ENCODE assay signal across 9 mouse cellular contexts in the genomic region with DNA sequence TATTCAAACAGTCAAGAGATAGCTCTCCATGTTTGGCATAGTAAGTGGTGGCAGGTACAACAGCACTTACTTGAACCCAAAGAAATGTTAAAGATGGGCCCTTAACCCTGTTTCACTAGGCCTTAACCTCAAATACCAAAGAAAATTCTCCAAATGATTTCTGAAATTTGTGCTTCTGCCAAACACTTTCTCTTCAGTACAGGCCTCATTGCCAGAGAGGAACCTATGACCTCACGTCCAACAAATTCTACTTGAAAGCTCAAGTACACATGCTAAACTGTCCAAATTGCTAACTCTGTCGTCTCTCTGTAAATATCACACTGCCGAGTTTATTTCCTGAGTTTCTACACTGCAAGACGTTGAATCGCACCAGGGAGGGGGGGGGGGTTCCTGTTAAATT. TPM values are rescaled to one million over a fixed set of nuclear protein-coding genes. Genes with fewer than 3 reads are reported as not detected.
DNase-seq lines count a peak whose midpoint lies in the region; ATAC-seq and TF ChIP-seq lines count a peak whose summit lies in the region.
"Had no signal": no experiment of that assay in that cellular context is flagged by ENCODE, and none has a peak within 500 bp of the region (broad histone marks: within the 10 kb centered on the region; RNA-seq: fewer than 3 reads in every experiment).

No protein-coding gene starts in this region.

- ATAC-seq in forebrain, embryonic 13.5 days = no peak
- no peak for ATAC-seq in limb, embryonic 12.5 days (ENCODE audit: insufficient number of reproducible peaks, insufficient read depth, low FRiP score, low TSS enrichment, low read depth)
- no peak for ATAC-seq in neural tube, embryonic 12.5 days (ENCODE audit: low FRiP score, low read depth)
- ATAC-seq in megakaryocyte-erythroid progenitor cell, adult 5-6 weeks (replicated peaks; ENCODE audit: low FRiP score, low TSS enrichment, poor library complexity, severe bottlenecking) = no peak

- H3K9me3 ChIP-seq in forebrain, embryonic 13.5 days (replicated peaks) = no peaks in the 10 kb centered on the region
- H3K9me3 ChIP-seq in limb, embryonic 12.5 days = no peaks in the 10 kb centered on the region
- H3K9me3 ChIP-seq in neural tube, embryonic 12.5 days = no peaks in the 10 kb centered on the region

- WGBS in cerebellum, adult 2 months = 16% methylated on average over 5 of the region's 5 CpGs
- 26% methylated on average over 5 of the region's 5 CpGs for WGBS in forebrain, embryonic 13.5 days
- 26% methylated on average over 5 of the region's 5 CpGs for WGBS in limb, embryonic 12.5 days
- WGBS in neural tube, embryonic 12.5 days = 26% methylated on average over 5 of the region's 5 CpGs

- H3K9ac ChIP-seq in forebrain, embryonic 13.5 days = no peak overlapping the region
- H3K9ac ChIP-seq in limb, embryonic 12.5 days (replicated peaks) = no peak overlapping the region
- no peak overlapping the region for H3K9ac ChIP-seq in neural tube, embryonic 12.5 days

- peak in 1 of 2 experiments; percentile 2 for DNase-seq in cerebellum, adult 2 months
- DNase-seq in cerebellum, postnatal 36 days = no peak
- peak; percentile 40 for DNase-seq in CD4-positive, CD25-positive, alpha-beta regulatory T cell, adult 2 months (ENCODE audit: low read depth, low spot score)
- DNase-seq in gastrocnemius, postnatal 10 days = no peak

- H3K4me2 ChIP-seq in forebrain, embryonic 13.5 days = peak overlapping the region; percentile 55
- H3K4me2 ChIP-seq in limb, embryonic 12.5 days = peak overlapping the region; percentile 50
- peak overlapping the region; percentile 51 for H3K4me2 ChIP-seq in neural tube, embryonic 12.5 days (replicated peaks)

- no peaks in the 10 kb centered on the region for H3K4me1 ChIP-seq in cerebellum, adult 2 months (ENCODE audit: control insufficient read depth, insufficient read depth, low read length)
- H3K4me1 ChIP-seq in forebrain, embryonic 13.5 days = 0 out of 2 replicates have a peak, but pooled peaks cover 4% of the 10 kb centered on the region
- H3K4me1 ChIP-seq in limb, embryonic 12.5 days (replicated peaks) = no peaks in the 10 kb centered on the region
- no peaks in the 10 kb centered on the region for H3K4me1 ChIP-seq in neural tube, embryonic 12.5 days

- no peaks in the 10 kb centered on the region for H3K36me3 ChIP-seq in forebrain, embryonic 13.5 days (ENCODE audit: poor library complexity, severe bottlenecking)
- H3K36me3 ChIP-seq in limb, embryonic 12.5 days = no peaks in the 10 kb centered on the region
- no peaks in the 10 kb centered on the region for H3K36me3 ChIP-seq in neural tube, embryonic 12.5 days

- peak overlapping the region; percentile 58 for H3K4me3 ChIP-seq in cerebellum, adult 2 months (replicated peaks; ENCODE audit: insufficient read depth, low read depth, low read length)
- H3K4me3 ChIP-seq in forebrain, embryonic 13.5 days = peak overlapping the region; percentile 56
- H3K4me3 ChIP-seq in limb, embryonic 12.5 days (replicated peaks) = peak overlapping the region; percentile 58
- H3K4me3 ChIP-seq in neural tube, embryonic 12.5 days = peak overlapping the region; percentile 52

- H3K27ac ChIP-seq in cerebellum, adult 2 months (ENCODE audit: insufficient read depth, low read length) = no peak overlapping the region
- H3K27ac ChIP-seq in forebrain, embryonic 13.5 days = no peak overlapping the region
- no peak overlapping the region for H3K27ac ChIP-seq in limb, embryonic 12.5 days
- no peak overlapping the region for H3K27ac ChIP-seq in neural tube, embryonic 12.5 days

- TF ChIP-seq CTCF in cerebellum, adult 2 months (IDR thresholded peaks at IDR 0.05; ENCODE audit: borderline replicate concordance, insufficient read depth, low read depth, low read length) = no peak

- no peaks in the 10 kb centered on the region for H3K27me3 ChIP-seq in cerebellum, adult 2 months (ENCODE audit: control insufficient read depth, insufficient read depth, low read length)
- no peaks in the 10 kb centered on the region for H3K27me3 ChIP-seq in forebrain, embryonic 13.5 days
- peaks cover 29% of the 10 kb centered on the region for H3K27me3 ChIP-seq in limb, embryonic 12.5 days
- H3K27me3 ChIP-seq in neural tube, embryonic 12.5 days (replicated peaks) = no peaks in the 10 kb centered on the region

- no peak for TF ChIP-seq POLR2A in cerebellum, adult 2 months (IDR thresholded peaks at IDR 0.05; ENCODE audit: borderline replicate concordance, insufficient read depth, low read length)

RNA-seq across cellular contexts. Expression of gene Zmat1, which starts 1.0 kb away (rescaled TPM):
- 6.9 TPM in 2 replicates for polyA plus RNA-seq in cerebellum, adult 2 months (2012; rRNA removed)
- 5.7 and 6.6 TPM in 2 replicates for polyA plus RNA-seq in forebrain, embryonic 13.5 days (2015; fragmentation: Nextera tagmentation; extraction: Ambion mirVana)
- 5.7 and 6.6 TPM in 2 replicates for polyA plus RNA-seq in limb, embryonic 12.5 days (2016; fragmentation: Nextera tagmentation; extraction: Ambion mirVana)
- polyA plus RNA-seq in neural tube, embryonic 12.5 days (2016; fragmentation: Nextera tagmentation; extraction: Ambion mirVana) = 5.6 and 5.7 TPM in 2 replicates
- 2.0 and 3.9 TPM in 2 replicates for total RNA-seq in megakaryocyte-erythroid progenitor cell, adult 5-6 weeks (2014; fragmentation: Nextera tagmentation)
- total RNA-seq in megakaryocyte-erythroid progenitor cell, adult 5-6 weeks (2017) = 0.99 and 1.7 TPM in 2 replicates
- 1 to 10 TPM; 1.3 to 2.5 TPM for total RNA-seq in gastrocnemius, postnatal 10 days (2021)

RNA-seq across cellular contexts. Expression of gene Nxf2, which starts 43.5 kb away (rescaled TPM):
- polyA plus RNA-seq in cerebellum, adult 2 months (2012; rRNA removed) = 0.05 and 0.10 TPM in 2 replicates
- polyA plus RNA-seq in forebrain, embryonic 13.5 days (2015; fragmentation: Nextera tagmentation; extraction: Ambion mirVana) = 0.15 and 0.39 TPM in 2 replicates
- polyA plus RNA-seq in limb, embryonic 12.5 days (2016; fragmentation: Nextera tagmentation; extraction: Ambion mirVana) = 1.1 and 1.3 TPM in 2 replicates
- 0.22 and 0.64 TPM in 2 replicates for polyA plus RNA-seq in neural tube, embryonic 12.5 days (2016; fragmentation: Nextera tagmentation; extraction: Ambion mirVana)
- 0.52 TPM in 1 of 2 replicates, not detected in the other for total RNA-seq in megakaryocyte-erythroid progenitor cell, adult 5-6 weeks (2014; fragmentation: Nextera tagmentation)
- 1.7 and 1.8 TPM in 2 replicates for total RNA-seq in megakaryocyte-erythroid progenitor cell, adult 5-6 weeks (2017)
- total RNA-seq in gastrocnemius, postnatal 10 days (2021) = under 1 TPM; 0.14 TPM
- polyA plus RNA-seq: C2C12 had no signal
